Mouse (Mus musculus): ENCODE measurements around the gene Fam131a. TPM values are rescaled to one million over a fixed set of nuclear protein-coding genes. Genes with fewer than 3 reads are reported as not detected.
A peak's percentile ranks its signal among the peaks of the same experiment; 100 is the strongest.

The Fam131a gene
- total and polyA plus RNA-seq, 3 experiments = not detected

DNA sequence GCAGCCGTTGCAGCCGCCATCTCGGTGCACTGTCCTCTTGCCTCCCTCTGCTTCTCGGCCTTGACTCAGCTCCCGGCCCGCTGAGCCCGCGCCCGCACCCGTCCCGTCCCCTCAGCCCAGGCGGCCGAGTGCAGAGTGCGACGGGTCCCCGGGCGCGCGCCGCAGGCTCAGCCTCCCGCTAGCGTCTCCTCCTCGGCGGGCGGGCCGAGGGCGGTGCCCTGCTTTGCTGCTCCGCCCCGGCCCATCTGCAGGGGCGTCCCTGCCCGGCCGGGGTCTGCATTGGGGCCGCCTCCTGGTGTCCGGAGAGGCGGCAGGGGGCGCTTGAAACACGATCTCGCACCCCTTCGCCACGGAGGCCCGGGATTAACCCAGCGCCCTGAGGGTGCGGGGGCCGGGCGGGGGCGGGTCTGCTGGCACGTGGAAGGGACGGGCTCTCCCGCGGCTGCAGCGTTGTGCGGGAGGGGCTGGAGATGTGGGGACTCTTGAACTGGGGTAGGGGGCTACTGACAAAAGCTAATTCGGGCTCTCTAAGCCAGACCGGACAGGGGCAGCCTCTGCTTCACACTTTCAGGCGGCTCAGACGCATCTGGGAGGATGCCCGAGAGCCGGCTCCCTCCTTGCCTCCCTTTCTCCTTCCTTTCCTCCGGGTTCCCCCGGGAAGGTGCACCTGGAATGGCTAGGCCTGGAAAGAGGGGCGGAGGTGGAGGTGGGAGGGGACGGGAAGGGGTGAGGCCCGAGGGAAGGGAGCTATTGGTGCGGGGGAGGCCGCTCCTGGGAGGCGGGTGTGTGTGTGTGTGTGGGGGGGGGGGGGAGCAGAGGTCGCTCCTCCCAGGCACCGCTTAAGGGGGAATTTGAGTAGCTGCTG lies 23.2 kb downstream of the Fam131a start:
- peaks cover 0 to 17% of the 10 kb centered on the region in 2 experiments; a peak in 3 of 4 replicates for H3K4me1 ChIP-seq (ENCODE audit: control insufficient read depth in 1 of 2, insufficient read depth in 2 of 2, low read length in 2 of 2)
- TF ChIP-seq UBTF (IDR thresholded peaks at IDR 0.05; ENCODE audit: borderline replicate concordance, insufficient read depth, low read depth, low read length) = no peak
- TF ChIP-seq USF2 (IDR thresholded peaks at IDR 0.05; ENCODE audit: borderline replicate concordance in 1 of 2, insufficient read depth in 1 of 2, low read depth in 1 of 2, low read length in 2 of 2) = no peak
- peak; percentile 44 for TF ChIP-seq NELFE (IDR thresholded peaks at IDR 0.05; ENCODE audit: low read depth, low read length)
- no peak for TF ChIP-seq TAL1 (IDR thresholded peaks at IDR 0.05; ENCODE audit: low read length)
- TF ChIP-seq MYC (IDR thresholded peaks at IDR 0.05; ENCODE audit: low read depth, low read length) = 0 out of 2 replicates have a peak, but pooled peaks have one; percentile 35
- no peak for TF ChIP-seq JUND (IDR thresholded peaks at IDR 0.05; ENCODE audit: low read depth, low read length)
- peak; percentile 90; the same call in 1 of the 2 replicates for TF ChIP-seq MAZ (IDR thresholded peaks at IDR 0.05; ENCODE audit: low read depth, low read length)
- TF ChIP-seq CHD1 (IDR thresholded peaks at IDR 0.05; ENCODE audit: low read depth, low read length) = no peak
- no peak for TF ChIP-seq MEF2A (IDR thresholded peaks at IDR 0.05; ENCODE audit: extremely low read depth, insufficient replicate concordance, low read depth, low read length, poor library complexity, severe bottlenecking)
- TF ChIP-seq RAD21 (IDR thresholded peaks at IDR 0.05; ENCODE audit: low read depth, low read length) = no peak
- no peak for TF ChIP-seq POLR2AphosphoS2 (IDR thresholded peaks at IDR 0.05; ENCODE audit: low read length)
- no peak for TF ChIP-seq MYB (IDR thresholded peaks at IDR 0.05; ENCODE audit: low read depth, low read length)
- no peak for TF ChIP-seq KAT2A (conservative IDR thresholded peaks at IDR 0.05; ENCODE audit: low read depth, low read length)
- TF ChIP-seq ZKSCAN1 (IDR thresholded peaks at IDR 0.05; ENCODE audit: low read depth, low read length) = no peak
- TF ChIP-seq GATA1 (IDR thresholded peaks at IDR 0.05; ENCODE audit: low read depth, low read length) = no peak
- no peak for TF ChIP-seq ELF1 (IDR thresholded peaks at IDR 0.05; ENCODE audit: low read depth, low read length)
- TF ChIP-seq MAFK (IDR thresholded peaks at IDR 0.05; ENCODE audit: borderline replicate concordance, low read depth, low read length) = no peak
- no peak for TF ChIP-seq EP300 (IDR thresholded peaks at IDR 0.05; ENCODE audit: low read depth in 1 of 2, low read length in 2 of 2)
- peak; percentile 61; the same call in 1 of the 2 replicates for TF ChIP-seq BHLHE40 (IDR thresholded peaks at IDR 0.05; ENCODE audit: borderline replicate concordance, low read depth, low read length)
- TF ChIP-seq HCFC1 (IDR thresholded peaks at IDR 0.05; ENCODE audit: low read depth, low read length) = peak; percentile 45; the same call in 1 of the 2 replicates
- TF ChIP-seq MAX (IDR thresholded peaks at IDR 0.05; ENCODE audit: low read length) = no peak; the same call in 1 of the 2 replicates
- no peak for TF ChIP-seq E2F4 (IDR thresholded peaks at IDR 0.05; ENCODE audit: borderline replicate concordance, low read depth, low read length)
- 0 out of 2 replicates have a peak, but pooled peaks have one; percentile 16 for TF ChIP-seq ETS1 (IDR thresholded peaks at IDR 0.05; ENCODE audit: low read depth, low read length)
- TF ChIP-seq ZC3H11A (IDR thresholded peaks at IDR 0.05; ENCODE audit: low read depth, low read length) = peak; percentile 3; the same call in 1 of the 2 replicates
- TF ChIP-seq TBP (IDR thresholded peaks at IDR 0.05; ENCODE audit: low read depth, low read length) = no peak
- no peak for TF ChIP-seq GABPA (IDR thresholded peaks at IDR 0.05; ENCODE audit: low read depth, low read length)
- TF ChIP-seq POLR2A (IDR thresholded peaks at IDR 0.05; ENCODE audit: control insufficient read depth in 1 of 2, insufficient read depth in 1 of 2, low read depth in 1 of 2, low read length in 2 of 2, poor library complexity in 1 of 2) = peak in 1 of 2 experiments; percentile 83; a peak in 3 of 4 replicates
- no peak for TF ChIP-seq CHD2 (IDR thresholded peaks at IDR 0.05; ENCODE audit: low read length)
- peak; percentile 28; the same call in 1 of the 2 replicates for TF ChIP-seq NRF1 (IDR thresholded peaks at IDR 0.05; ENCODE audit: insufficient read depth, low read depth, low read length, poor library complexity, severe bottlenecking)
- peak; percentile 70; the same call in 1 of the 2 replicates for TF ChIP-seq SIN3A (IDR thresholded peaks at IDR 0.05; ENCODE audit: low read length)
- TF ChIP-seq CTCF (IDR thresholded peaks at IDR 0.05 in 2 of 3, conservative IDR thresholded peaks at IDR 0.05 in 1 of 3; ENCODE audit: control insufficient read depth in 1 of 3, insufficient read depth in 1 of 3, low read depth in 2 of 3, low read length in 3 of 3, poor library complexity in 1 of 3, severe bottlenecking in 1 of 3) = peak in 2 of 3 experiments; percentile 13 to 21; a peak in 3 of 6 replicates
- no peak for TF ChIP-seq SMC3 (IDR thresholded peaks at IDR 0.05; ENCODE audit: low read depth, low read length)
- TF ChIP-seq ZMIZ1 (IDR thresholded peaks at IDR 0.05; ENCODE audit: low read depth, low read length) = 0 out of 2 replicates have a peak, but pooled peaks have one; percentile 38
- peak; percentile 92 for TF ChIP-seq MXI1 (IDR thresholded peaks at IDR 0.05; ENCODE audit: low read depth, low read length)
- 0 out of 2 replicates have a peak, but pooled peaks have one; percentile 12 for TF ChIP-seq USF1 (IDR thresholded peaks at IDR 0.05; ENCODE audit: low read depth, low read length)

More for the DNA sequence above, 23.2 kb downstream of the Fam131a start:
- Histone ChIP-seq H3K9ac (ENCODE audit: control insufficient read depth, low read depth, low read length, poor library complexity, severe bottlenecking) (peak overlapping the region; percentile 80), H3K27ac (ENCODE audit: control insufficient read depth, low read depth, low read length) (peak overlapping the region; percentile 73), H3K4me3 (ENCODE audit: control insufficient read depth in 1 of 2, insufficient read depth in 1 of 2, low read depth in 2 of 2, low read length in 2 of 2) (peak overlapping the region; percentile 58 to 74), H3K79me2 (ENCODE audit: control insufficient read depth, insufficient read depth, low read length, poor library complexity) (peaks cover 7% of the 10 kb centered on the region), H3K9me3 (replicated peaks; ENCODE audit: insufficient read depth, low read length) (no peaks in the 10 kb centered on the region), H3K27me3 (ENCODE audit: control insufficient read depth in 1 of 2, insufficient read depth in 2 of 2, low read length in 2 of 2) (no peaks in the 10 kb centered on the region), H3K36me3 (ENCODE audit: control insufficient read depth in 1 of 2, insufficient read depth in 2 of 2, low read length in 2 of 2) (peaks cover 0 to 9% of the 10 kb centered on the region in 2 experiments; a peak in 3 of 4 replicates)
- peak; percentile 85 for DNase-seq (ENCODE audit: low read depth, low spot score)

All from MEL (cell line).